Mouse (Mus musculus) cerebellum, postnatal 36 days (tissue): ENCODE measurements at regions not wholly inside any gene's neighbourhood (a gene's known extent, or its start where the extent isn't known, plus 50 kb on each side); places are given as distances from the start of the nearest gene placed in this dataset.

Source experiments
- DNase-seq, 2 experiments: peaks; one replicate each; pipeline ENCODE4 v3.0.0; 2021 to 2022; ENCODE audit warnings: mixed read lengths in 2 of 2

- peak in 1 of 2 experiments; percentile 18 for DNase-seq
These were observed 110.8 kb downstream of the Map3k7 start for GRCm38 (mm10) chr4:32074399-32075296.

GRCm38 (mm10) chr4:32076391-32076925, 112.6 kb downstream of the Map3k7 start:
- DNase-seq, result no peak

DNA sequence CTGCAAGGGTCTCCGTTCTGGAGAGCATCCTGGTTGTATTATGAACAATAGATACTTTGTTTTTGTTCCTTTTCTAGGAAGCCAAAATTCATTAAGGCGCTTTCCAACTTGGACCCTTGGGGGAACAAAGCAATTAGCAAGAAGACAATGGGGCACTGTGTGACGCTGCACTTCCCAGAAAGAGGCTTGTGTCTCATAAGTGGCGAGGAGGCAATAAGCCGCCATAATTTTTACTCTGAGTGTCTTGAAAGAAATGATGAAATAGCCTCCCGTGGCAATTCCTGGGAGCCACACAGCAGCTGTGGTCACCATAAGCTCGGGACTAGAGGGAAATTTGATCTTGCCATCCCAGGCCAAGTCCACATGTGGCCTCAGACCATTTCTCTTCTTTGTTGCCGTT, 119.6 kb downstream of the Map3k7 start:
- no peak for DNase-seq

DNA sequence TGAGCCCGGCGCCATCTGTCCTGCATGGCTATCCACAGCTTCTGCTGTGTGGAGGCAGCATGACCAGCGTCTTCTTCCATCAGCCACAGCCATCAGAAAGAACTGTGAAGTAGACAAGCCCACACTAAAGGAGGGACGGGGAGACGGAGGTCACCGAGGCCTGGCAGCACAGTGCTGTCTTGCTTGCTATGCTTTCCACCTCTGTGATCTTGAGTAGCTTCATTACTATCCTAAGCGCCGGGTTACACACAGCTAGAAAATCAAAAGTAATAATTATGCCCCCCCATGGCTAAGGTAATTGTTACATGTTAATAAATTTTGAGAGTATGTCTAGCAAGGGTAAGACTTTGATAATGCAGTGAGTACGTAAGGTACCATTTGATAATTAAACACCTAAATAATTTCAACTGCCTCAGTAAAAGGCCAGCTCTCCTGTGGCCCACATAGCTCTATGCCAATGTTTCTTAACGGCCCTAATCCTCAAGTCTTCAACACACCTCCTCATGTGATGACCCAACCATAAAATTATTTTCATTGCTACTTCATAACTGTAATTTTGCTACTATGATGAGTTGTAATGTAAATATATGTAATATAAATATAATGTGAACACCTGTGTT, 120.5 kb downstream of the Map3k7 start:
- no peak for DNase-seq

DNA sequence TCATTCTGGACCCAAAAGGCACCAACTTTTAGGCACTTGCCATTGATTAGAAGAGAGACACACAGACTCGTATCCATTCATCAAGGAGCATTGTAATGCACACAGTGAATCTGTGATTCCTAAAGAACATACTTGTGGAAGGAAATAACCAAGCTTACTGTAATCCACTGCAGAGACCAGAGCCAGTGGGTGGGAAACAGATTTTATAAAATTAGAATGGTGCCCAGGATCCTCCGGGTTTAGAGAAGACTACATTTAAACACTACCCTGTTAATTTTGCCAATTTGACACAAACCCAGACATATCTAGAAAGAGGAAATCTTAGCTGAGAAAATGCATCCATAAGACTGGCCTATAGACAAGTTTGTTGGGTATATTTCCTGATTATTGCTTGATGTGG, 121.1 kb downstream of the Map3k7 start:
- no peak for DNase-seq

- DNase-seq, result no peak
These were observed 127.2 kb downstream of the Map3k7 start for GRCm38 (mm10) chr4:32091086-32091485.

- DNase-seq, result no peak
These were observed 128.6 kb downstream of the Map3k7 start for GRCm38 (mm10) chr4:32092320-32093041.

DNA sequence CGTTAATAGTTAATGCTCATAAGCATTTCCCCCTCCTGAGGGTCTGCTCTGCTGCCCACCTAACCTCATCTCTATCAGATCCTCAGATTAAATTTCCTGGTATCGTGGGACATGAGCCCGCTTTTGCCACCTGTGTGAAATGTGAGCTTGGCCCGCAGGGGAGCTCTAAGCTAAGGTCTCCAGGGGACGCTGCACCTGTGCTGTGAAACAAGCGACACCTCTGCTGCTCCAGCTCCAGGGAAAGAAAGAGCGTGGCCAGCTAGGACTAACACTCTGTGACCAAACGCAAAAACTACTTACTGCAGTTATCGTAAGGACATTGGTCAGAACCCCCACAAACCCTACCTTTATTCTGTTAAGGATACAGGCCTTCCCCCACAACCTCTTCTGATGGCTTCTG, 134.3 kb downstream of the Map3k7 start:
- no peak for DNase-seq

DNA sequence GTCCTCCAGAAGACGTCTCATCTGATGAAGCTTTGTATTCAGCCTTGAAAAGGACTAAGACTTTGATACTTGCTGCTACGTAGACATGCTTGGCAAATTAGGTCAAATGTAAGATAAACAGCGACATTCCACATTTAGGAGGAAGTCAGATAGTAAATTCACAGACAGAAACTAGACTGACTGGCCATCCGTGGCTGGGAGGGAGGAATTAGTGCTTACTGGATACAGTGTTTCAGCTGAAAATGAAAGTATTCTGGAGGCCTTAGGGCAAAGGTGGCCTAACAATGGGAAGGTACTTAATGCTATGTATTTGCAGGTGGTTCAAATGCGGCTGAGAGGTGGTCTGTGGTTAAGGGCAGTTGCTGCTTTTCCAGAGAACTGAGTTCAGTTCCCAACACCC, 137.1 kb downstream of the Map3k7 start:
- no peak for DNase-seq

- no peak for DNase-seq
These were observed 131.9 kb upstream of the Bach2 start for GRCm38 (mm10) chr4:32106664-32107171.

- DNase-seq, result no peak
These were observed 116.3 kb upstream of the Bach2 start for GRCm38 (mm10) chr4:32122320-32122719.

DNA sequence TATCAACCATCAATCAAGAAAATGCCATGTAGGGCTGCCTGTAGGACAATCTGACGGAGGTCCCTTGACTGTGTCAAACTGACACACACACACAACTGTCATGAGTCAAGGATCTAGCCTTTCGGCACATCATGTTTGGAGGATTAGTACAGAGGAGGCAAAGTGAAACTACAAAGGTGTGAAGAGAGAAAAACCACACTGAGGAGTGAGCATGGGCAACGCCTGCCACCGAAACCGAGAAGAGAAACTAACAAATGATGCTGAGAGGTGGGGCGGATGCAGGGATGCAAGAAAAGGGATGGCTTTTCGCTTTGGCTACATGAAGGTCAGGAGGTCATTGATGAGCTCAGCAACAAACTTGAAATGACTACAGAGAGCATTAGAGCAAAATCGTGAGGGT, 111.8 kb upstream of the Bach2 start:
- DNase-seq, result no peak

DNA sequence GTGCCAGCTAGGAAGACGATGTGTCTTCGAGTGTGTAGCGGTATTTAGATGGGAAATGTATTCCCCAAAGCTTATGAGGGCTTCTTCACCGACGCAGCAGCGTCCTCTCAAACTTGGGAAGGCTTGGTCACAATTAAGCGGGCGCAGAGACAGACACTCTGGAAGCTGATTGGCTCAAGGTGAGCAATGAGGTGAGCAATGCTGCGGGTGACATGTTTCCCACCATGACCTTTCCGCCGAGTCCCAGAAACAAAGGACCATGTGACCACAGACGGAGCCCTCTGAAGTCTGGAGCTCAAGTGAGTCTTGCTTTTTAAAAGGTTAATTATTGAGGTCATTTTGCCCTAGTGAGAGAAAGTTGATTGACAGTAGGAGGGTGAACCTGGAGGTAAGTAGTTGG, 108.0 kb upstream of the Bach2 start:
- DNase-seq, result no peak

- DNase-seq, result no peak
These were observed 106.8 kb upstream of the Bach2 start for GRCm38 (mm10) chr4:32131819-32132218.

- DNase-seq, result no peak
These were observed 102.5 kb upstream of the Bach2 start for GRCm38 (mm10) chr4:32136151-32136550.

DNA sequence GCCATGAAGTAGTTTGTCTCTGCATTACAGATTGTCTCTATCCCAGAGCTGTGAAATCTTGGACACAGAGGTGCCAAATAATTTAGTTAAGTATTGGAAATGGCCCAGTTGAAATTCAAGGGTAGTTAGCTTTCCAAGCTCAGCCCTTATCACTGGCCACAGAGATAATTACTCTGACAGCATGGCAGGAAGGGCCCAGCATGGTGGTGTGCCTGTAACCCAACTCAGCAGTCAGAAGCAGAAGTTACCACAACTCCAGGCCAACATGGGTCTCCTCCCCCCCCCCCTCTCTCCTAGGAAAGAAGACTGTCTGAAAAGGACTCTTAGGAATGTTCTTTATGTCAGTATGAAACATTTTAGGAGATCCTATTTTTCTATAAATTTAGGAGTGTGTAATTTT, 101.4 kb upstream of the Bach2 start:
- no peak for DNase-seq

DNA sequence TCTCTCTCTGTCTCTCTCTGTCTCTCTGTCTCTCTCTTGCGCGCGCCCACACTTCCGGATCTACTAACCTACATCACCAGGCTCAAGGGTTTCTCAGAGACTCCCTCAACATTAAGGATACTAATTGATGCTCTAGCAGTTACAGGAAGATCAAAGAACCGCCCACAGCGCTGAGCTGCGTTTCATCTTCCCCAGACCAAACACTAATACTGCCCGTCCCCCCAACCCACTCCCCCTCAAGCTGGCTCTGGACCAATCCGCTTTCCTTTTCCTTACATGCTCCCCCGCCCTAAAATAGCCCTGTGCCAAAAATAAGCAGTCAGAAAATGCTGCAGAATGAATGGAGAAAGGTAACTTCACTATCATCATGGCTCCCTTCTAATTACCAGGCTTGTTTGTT, 100.6 kb upstream of the Bach2 start:
- no peak for DNase-seq

DNA sequence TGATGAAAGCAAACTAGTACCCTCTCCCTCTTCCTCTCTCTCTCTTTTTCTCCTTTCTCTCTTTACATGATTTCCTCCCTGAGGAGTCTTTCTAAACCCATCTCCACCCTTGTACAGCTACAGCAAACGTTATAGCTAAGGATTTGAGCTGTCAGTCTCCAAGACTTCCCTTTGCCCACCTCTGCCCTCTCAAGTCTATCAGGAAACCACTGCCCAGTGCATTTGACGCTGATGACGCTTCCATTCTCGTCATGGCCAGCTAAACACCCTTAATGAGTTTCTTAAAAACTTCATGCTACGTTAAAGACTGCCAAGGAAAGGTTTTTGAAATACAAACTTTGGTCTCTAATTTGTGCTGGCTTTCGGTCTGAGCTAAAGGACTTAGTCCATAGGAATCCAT, 99.0 kb upstream of the Bach2 start:
- no peak for DNase-seq

GRCm38 (mm10) chr4:32140068-32140467, 98.5 kb upstream of the Bach2 start:
- DNase-seq, result no peak

- no peak for DNase-seq
These were observed 96.4 kb upstream of the Bach2 start for GRCm38 (mm10) chr4:32142198-32142597.

DNA sequence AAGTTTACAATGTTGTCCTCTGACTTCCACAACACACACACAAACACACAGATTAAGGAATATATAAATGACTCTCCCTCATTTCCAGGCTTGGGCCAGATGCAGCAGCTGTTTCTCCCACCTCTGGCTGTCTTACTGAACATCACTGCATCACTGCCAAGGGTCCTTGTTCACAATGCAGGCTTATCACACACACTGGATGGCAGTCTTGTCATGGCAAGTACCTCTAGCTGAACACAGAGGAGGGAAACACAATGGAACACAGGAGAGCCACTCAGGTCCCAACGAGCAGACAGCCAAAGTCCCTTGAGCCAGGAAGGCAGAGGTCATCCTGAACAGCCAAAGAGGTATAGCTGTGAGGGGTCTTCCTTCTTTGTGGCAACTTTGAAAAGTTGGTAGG, 91.5 kb upstream of the Bach2 start:
- no peak for DNase-seq

DNA sequence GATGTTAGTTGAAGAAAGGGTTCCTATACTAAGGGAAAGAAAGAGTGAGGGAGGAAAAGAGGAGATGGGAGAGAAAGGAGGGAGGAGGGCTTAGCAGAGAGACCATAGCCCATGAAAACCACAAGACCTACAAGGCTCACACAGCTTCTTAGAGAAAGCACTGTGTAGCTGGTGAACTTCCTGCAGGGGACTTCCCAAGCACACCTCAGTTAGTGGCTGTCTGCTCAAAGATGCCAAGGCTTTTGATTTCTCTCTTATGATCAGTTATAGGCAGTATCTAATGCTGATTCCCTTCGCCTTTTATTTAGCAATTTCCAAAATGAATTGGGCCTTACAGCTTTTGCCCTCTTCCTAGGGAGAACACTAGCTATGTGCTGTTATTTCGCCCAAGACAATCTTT, 90.0 kb upstream of the Bach2 start:
- DNase-seq, result no peak

GRCm38 (mm10) chr4:32149171-32149570, 89.4 kb upstream of the Bach2 start:
- no peak for DNase-seq
